Mouse (Mus musculus) ES-E14 (cell line): ENCODE data around the gene Polr2h.

Experiments used
- CHD2 ChIP-seq: IDR thresholded peaks from 2 replicates; pipeline ENCODE4 v1.6.1; 2014; ENCODE audit warnings: mild to moderate bottlenecking, low read depth, low read length, inconsistent platforms
- ZNF384 ChIP-seq: IDR thresholded peaks from 2 replicates; pipeline ENCODE4 v1.6.1; 2012; ENCODE audit warnings: low read depth, low read length, inconsistent platforms

- TF ChIP-seq CHD2 = no peak
- TF ChIP-seq ZNF384 = no peak
Measured at GRCm38 (mm10) chr16:20671886-20672285, 45.6 kb upstream of the Polr2h start.
